Mouse (Mus musculus) olfactory bulb, adult 2 months (tissue): ENCODE measurements around the gene Stom. TPM values are rescaled to one million over a fixed set of nuclear protein-coding genes. Genes with fewer than 3 reads are reported as not detected.
A peak's percentile ranks its signal among the peaks of the same experiment; 100 is the strongest.

ENCODE experiments used
- H3K27ac ChIP-seq: fragments of 200-500 bp; 2 replicates; pipeline ENCODE4 v1.5.1; 2012; ENCODE audit warnings: low read depth, low read length; ENCODE audit not compliant: insufficient read depth
- H3K4me1 ChIP-seq: fragments of 200-500 bp; 2 replicates; pipeline ENCODE4 v1.6.1; 2012; ENCODE audit warnings: low read length; ENCODE audit not compliant: control insufficient read depth, insufficient read depth
- H3K4me3 ChIP-seq: fragments of 200-500 bp; 2 replicates; pipeline ENCODE4 v1.5.1; 2012; ENCODE audit warnings: mild to moderate bottlenecking, low read depth, low read length, moderate library complexity; ENCODE audit not compliant: insufficient read depth
- CTCF ChIP-seq: fragments of 200-500 bp; IDR thresholded peaks from 2 replicates; pipeline ENCODE4 v1.5.1; 2012; ENCODE audit warnings: low read depth, mild to moderate bottlenecking, low read length, moderate library complexity; ENCODE audit not compliant: insufficient read depth
- POLR2A ChIP-seq: fragments of 200-500 bp; IDR thresholded peaks from 2 replicates; pipeline ENCODE4 v1.6.1; 2012; ENCODE audit warnings: mild to moderate bottlenecking, low read depth, low read length, moderate library complexity; ENCODE audit not compliant: insufficient read depth
- WGBS: fragments of 180-500 bp; shearing (Covaris S2); methylation state at CpG from one replicate; pipeline ENCODE4 v1.1.7; 2018; 5-methylcytosine and 5-hydroxymethylcytosine counted together
- polyA plus RNA-seq: library from polyadenylated mRNA; stranded (reverse); fragments of >200 nt; gene quantifications from 2 replicates; pipeline ENCODE4 v1.2.4, GENCODE M21; 2012; ENCODE audit warnings: low replicate concordance; ENCODE audit not compliant: missing spikeins, insufficient read depth, insufficient read length

Gene Stom
- polyA plus RNA-seq, 1 experiment, result not detected

DNA sequence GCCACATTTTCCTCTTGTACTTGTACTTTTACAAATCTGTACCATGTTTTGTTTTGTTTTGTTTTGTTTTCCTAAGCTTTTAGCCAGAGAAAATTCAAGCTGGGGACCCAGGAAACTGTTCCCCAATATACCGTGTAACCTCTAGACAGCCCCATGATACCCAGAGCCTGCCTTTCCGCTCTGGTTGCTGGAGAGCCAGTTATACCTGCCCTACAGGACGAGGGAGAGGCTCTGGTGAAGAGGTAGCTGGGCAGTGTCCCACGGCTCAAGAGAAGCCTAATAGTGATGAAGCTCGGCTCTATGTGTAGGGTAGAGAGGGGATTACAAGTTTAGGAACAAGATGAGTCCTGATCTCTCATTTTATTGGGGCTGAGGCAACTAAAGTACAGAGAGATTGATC lies 51.6 kb downstream of the Stom start:
- 91% methylated on average over 5 of the region's 5 CpGs for WGBS
- Histone ChIP-seq H3K27ac (no peak overlapping the region), H3K4me1 (peaks cover 5% of the 10 kb centered on the region; the same call in 1 of the 2 replicates), H3K4me3 (no peak overlapping the region)
- TF ChIP-seq CTCF, result no peak
- TF ChIP-seq POLR2A, result no peak

DNA sequence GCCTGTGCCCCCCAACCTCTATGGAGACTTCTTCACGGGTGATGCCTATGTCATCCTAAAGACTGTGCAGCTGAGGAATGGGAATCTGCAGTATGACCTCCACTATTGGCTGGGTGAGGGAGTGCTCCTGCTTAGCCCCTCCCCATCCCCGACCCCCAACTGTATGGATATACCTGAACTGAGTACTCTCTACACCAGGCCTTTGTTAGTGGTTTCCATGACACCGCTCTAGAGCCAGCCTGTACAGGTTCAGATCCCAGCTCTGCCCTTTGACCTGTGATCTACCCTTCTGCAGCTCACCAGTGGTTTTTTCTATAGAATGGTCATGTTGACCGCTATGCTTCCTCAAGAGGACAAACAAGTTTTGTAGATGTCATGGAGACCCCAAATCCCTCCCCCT lies 52.8 kb downstream of the Stom start:
- Histone ChIP-seq H3K4me3 (no peak overlapping the region), H3K4me1 (peaks cover 7% of the 10 kb centered on the region; the same call in 1 of the 2 replicates), H3K27ac (no peak overlapping the region)
- TF ChIP-seq CTCF (no peak), POLR2A (no peak)
- WGBS, result 89% methylated on average over 4 of the region's 4 CpGs

DNA sequence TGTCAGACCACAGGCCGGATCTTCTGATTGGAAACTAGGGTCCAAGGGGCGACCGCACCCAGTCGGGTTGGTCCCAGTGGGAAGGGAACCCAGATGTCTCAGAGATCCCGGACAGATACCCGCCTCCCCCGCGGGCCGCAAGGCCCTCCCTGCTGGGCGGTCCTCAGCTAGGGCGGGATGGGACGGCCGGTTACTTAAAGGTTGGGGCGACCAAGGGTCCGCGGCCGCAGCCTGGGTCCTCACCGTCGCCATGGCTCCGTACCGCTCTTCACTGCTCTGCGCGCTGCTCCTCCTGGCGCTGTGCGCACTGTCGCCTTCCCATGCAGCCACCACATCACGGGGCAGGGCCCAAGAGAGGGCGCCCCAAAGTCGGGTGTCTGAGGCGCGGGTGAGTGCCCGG lies 54.6 kb downstream of the Stom start:
- H3K27ac ChIP-seq, result no peak overlapping the region
- TF ChIP-seq POLR2A (no peak), CTCF (no peak)
- H3K4me3 ChIP-seq, result peak overlapping the region; percentile 6
- WGBS, result 17% methylated on average over 31 of the region's 32 CpGs
- peaks cover 12% of the 10 kb centered on the region; the same call in 1 of the 2 replicates for H3K4me1 ChIP-seq

DNA sequence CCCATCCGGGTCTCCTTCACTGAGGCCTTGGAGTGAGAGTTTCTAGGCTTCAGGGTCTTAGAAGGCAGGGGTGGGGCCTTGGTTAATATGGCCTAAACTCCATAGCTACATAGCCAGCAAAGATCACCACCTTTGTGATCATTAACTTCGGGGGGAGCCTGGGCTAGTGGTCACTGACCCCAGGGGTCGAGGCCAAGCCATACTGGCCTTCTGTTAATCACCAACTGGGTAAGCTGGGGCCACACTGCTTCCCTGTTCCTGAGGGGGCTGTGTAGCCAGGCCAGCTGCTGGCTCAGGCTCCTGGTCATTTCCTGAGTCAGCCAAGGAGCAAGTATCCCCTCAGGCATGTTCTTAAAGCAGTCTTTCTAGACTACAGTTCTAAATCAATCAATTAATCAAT lies 56.8 kb downstream of the Stom start:
- Histone ChIP-seq H3K4me1 (peaks cover 12% of the 10 kb centered on the region; the same call in 1 of the 2 replicates), H3K4me3 (no peak overlapping the region), H3K27ac (no peak overlapping the region)
- 81% methylated on average over 3 of the region's 3 CpGs for WGBS
- TF ChIP-seq CTCF, result no peak
- no peak for TF ChIP-seq POLR2A

DNA sequence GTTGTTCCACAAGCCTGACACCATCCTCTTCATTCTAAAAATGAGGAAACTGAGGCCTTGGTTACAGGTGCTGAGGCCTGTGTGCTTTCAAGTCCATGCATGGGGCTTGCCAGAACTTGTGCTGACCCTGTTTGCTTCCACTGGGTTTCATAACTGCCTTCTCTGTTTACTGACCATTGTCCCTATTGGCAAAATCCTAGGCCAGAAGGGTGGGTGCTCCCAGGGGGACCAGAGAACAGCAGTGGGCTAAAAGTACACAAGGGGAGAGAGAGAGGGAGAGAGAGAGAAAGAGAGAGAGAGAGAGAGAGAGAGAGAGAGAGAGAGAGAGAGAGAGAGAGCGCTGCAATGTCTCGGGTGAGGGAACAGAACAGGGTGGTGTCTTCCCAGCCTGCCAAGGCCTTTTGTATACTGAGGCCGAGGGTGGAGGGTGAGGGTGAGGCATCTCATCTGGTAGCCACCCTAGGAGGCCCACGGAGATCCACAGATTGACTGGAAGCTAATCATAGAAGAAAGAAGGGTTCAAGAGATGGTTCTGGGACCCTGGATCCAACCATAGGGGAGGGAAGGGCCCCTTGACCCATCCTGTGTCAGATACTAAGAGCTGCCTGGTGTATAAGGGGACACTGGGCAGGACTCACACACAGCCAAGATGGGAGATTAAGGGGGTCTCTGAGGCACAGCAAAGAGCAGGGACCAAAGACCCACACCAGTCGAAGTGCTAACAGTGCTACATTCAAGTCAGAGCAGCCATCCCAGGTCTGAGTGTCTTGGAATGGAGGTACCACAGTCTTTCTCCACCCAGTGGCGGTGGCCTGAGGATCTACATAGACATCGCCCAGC lies 58.2 kb downstream of the Stom start:
- 78% methylated on average over 7 of the region's 7 CpGs for WGBS

DNA sequence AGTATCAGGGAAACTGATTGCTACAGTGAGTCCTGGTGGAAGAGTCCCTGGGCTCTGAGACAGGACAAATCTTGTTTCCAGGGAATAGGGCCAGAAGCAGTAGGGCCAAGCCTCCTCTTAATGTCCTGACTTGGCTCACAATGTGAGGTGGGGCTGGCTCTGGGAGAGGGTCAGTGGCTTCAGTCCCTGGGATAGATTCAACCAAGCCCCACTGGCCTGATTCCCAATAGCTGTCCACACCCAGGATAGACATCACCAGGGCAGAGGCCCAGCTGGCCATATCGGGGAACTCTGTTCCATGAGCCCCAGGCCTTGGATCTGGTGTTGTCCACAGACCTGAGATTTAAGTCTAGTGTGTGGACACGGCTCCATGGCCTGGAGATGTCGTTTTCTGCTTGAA lies 59.1 kb downstream of the Stom start:
- Histone ChIP-seq H3K27ac (no peak overlapping the region), H3K4me3 (no peak overlapping the region), H3K4me1 (peaks cover 31% of the 10 kb centered on the region)
- 76% methylated on average over 3 of the region's 3 CpGs for WGBS
- TF ChIP-seq CTCF (no peak), POLR2A (no peak)

More for the DNA sequence above, 58.2 kb downstream of the Stom start:
- Histone ChIP-seq H3K4me3 (no peak overlapping the region), H3K4me1 (peaks cover 22% of the 10 kb centered on the region), H3K27ac (no peak overlapping the region)
- no peak for TF ChIP-seq CTCF
- TF ChIP-seq POLR2A, result no peak

DNA sequence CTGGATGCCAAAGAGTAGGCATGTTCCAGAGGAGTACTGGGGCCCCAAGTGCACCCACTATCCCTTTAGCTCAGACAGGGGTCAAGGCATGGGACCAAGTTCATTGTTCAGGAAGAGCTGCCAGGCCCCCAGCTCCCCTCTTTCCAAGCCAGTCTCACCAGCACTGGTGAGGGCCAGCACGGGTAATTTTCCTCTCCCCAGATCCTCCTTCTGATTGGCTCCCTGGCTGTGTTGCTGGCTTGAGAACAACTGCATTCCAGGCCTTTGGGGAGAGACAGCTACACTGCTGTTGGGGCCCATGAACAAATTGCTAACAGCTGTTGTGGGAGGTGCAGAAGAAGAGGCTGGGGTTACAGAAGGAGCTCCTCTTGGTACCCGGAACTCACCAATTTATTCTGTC lies 63.2 kb downstream of the Stom start:
- Histone ChIP-seq H3K4me3 (no peak overlapping the region), H3K27ac (peak overlapping the region; percentile 98), H3K4me1 (peaks cover 54% of the 10 kb centered on the region)
- no peak for TF ChIP-seq POLR2A
- 4% methylated on average over 2 of the region's 2 CpGs for WGBS

DNA sequence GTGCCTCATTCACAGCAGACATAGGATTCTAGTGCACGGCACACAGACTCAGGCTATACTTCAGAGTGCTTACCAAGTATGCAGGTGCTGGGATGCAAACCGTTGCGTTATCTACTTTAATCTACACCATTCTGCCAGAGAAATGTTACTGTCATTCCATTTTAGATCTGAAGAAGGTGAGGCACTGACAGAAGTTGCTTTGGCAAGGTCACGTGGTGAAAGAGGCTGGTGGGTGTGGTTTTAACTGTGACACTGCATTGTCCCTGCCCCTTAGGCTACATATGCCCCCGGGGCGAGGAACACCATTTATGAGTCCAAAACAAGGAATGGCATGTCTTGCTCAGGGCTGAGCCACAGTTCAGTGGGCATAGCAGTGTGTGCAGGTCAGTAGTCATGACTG lies 63.9 kb downstream of the Stom start:
- Histone ChIP-seq H3K27ac (peak overlapping the region; percentile 98), H3K4me1 (peaks cover 57% of the 10 kb centered on the region), H3K4me3 (no peak overlapping the region)
- TF ChIP-seq POLR2A, result no peak
- TF ChIP-seq CTCF, result no peak
- 68% methylated on average over 6 of the region's 6 CpGs for WGBS

DNA sequence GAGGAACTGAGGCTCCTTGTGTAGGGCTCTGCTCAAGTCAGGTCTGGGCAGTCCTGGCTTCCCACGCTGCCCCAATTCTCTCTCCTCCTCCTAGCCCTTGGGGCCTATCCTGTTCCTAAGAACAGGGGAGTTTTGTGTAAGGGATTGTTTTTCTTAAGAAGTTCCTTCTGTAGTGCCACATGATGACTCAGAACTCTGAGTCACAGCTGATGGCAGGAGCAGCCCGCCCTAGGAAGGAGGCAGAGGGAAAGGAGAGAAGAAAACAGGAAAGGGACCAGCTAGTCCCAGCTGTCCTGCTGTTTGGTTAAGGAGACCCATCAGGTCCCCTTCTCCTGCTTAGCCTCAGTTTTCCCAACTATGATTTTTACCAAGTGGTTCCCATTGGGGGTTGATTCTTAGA lies 65.0 kb downstream of the Stom start:
- peaks cover 67% of the 10 kb centered on the region for H3K4me1 ChIP-seq
- no peak overlapping the region for H3K4me3 ChIP-seq
- peak overlapping the region; percentile 96 for H3K27ac ChIP-seq
- WGBS, result 10% methylated on average over 2 of the region's 2 CpGs
- TF ChIP-seq POLR2A, result no peak
- no peak for TF ChIP-seq CTCF

DNA sequence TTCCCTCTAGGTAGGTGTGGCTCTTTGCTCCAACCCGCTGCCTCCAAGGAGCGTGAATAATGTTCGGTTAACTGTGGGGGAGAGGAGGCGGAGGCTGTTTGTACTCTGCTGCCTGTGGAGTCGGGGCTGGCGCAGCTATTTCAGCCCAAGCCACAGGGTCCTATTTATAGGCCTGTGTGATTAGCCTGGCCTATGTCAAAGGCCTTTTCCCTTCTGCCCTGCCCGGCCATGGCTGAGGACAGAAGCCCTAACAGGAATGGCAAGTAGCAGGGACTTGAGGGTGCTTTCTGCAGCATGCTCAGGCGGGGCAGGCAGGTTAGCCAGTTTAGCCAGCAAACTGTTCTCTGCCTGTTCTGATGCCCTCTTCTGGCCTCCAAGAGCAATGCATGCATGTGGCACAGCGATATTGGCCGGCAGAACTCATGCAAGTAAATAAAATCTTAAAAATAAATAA lies 66.2 kb downstream of the Stom start:
- Histone ChIP-seq H3K4me1 (peaks cover 78% of the 10 kb centered on the region), H3K4me3 (no peak overlapping the region), H3K27ac (peak overlapping the region; percentile 98)
- peak; percentile 25; the same call in 1 of the 2 replicates for TF ChIP-seq POLR2A
- peak; percentile 81 for TF ChIP-seq CTCF
- 2% methylated on average over 10 of the region's 10 CpGs for WGBS
